Mouse (Mus musculus) kidney, adult 2 months (tissue): ENCODE data around the gene Kcnj1.

Source experiments
- CTCF ChIP-seq: fragments of 200-500 bp; conservative IDR thresholded peaks from 2 replicates; pipeline ENCODE4 v1.5.1; 2011; ENCODE audit warnings: low read depth, mild to moderate bottlenecking, control low read depth, low read length, moderate library complexity, mixed read lengths; ENCODE audit not compliant: insufficient read depth, insufficient read length
- POLR2A ChIP-seq: fragments of 200-500 bp; IDR thresholded peaks from one replicate; pipeline ENCODE4 v1.6.1; 2011; ENCODE audit warnings: low read depth, low read length, control low read depth

DNA sequence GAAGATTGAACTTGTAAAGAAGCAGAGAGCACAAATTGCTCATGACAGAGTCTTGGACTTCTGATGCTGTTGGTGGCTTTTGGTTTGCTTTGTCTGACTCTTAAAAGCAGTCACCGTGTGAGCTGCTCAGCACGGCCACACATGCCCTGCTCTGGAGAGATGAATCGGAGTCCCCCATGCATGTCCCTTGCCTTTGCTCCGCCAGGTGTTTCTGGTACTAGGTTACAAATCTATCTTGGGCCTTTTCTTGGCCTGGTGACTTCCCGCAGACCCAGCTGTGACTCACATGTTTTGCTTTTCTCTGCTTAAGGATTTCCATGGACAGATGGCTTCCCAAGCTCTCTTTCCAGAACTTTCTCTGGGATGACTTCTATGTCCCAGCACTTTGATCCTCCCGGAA is 1.4 kb downstream of the Kcnj1 start:
- TF ChIP-seq CTCF (no peak), POLR2A (no peak)
